Mouse (Mus musculus) cerebellum, adult 2 months (tissue): ENCODE data around the gene Mctp1.

ENCODE experiments used
- CTCF ChIP-seq: fragments of 200-500 bp; IDR thresholded peaks from 2 replicates; pipeline ENCODE4 v1.5.1; 2011; ENCODE audit warnings: low read depth, mild to moderate bottlenecking, control low read depth, low read length, moderate library complexity, borderline replicate concordance; ENCODE audit not compliant: insufficient read depth
- POLR2A ChIP-seq: fragments of 200-500 bp; IDR thresholded peaks from 2 replicates; pipeline ENCODE4 v1.6.1; 2011; ENCODE audit warnings: low read length, control low read depth, borderline replicate concordance; ENCODE audit not compliant: insufficient read depth

DNA sequence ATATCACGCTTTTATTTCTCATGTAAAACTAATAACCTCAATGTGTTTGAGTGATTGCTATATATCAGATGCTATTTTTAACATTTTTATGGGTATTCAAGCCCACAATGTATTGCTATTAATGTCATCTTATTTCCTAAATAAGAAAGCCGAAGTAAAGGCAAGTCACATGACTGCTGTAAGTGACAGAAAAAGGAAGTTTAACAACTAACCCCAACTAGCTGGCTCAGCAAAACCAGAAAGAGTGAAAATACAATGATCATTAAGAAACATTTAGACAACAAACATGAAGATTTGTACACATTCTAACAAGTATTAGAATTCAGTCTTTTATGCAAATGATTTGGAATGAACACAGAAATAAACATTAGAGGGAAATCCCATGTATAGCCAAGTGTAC, 253.9 kb downstream of the Mctp1 start:
- no peak for TF ChIP-seq CTCF
- no peak for TF ChIP-seq POLR2A
